Mouse (Mus musculus) kidney, postnatal 10 days (tissue): Measurements from ENCODE around the gene Nrp2.

Experiments
- DNase-seq: peaks from one replicate; pipeline ENCODE4 v3.0.0; 2021; ENCODE audit warnings: mixed read lengths

Gene Nrp2

GRCm38 (mm10) chr1:62704889-62705516 lies 1.9 kb downstream of the Nrp2 start:
- peak; percentile 46 for DNase-seq

GRCm38 (mm10) chr1:62705517-62705981 lies 2.5 kb downstream of the Nrp2 start:
- DNase-seq, result peak; percentile 55

- peak; percentile 83 for DNase-seq
Observed at GRCm38 (mm10) chr1:62706085-62707021, 3.3 kb downstream of the Nrp2 start.

- DNase-seq, result peak; percentile 80
Observed at GRCm38 (mm10) chr1:62707101-62707912, 4.2 kb downstream of the Nrp2 start.

GRCm38 (mm10) chr1:62707913-62708860 lies 5.1 kb downstream of the Nrp2 start:
- peak; percentile 29 for DNase-seq

GRCm38 (mm10) chr1:62709770-62710335 lies 6.8 kb downstream of the Nrp2 start:
- DNase-seq, result peak; percentile 55

- DNase-seq, result no peak
Observed at GRCm38 (mm10) chr1:62713021-62713676, 10.1 kb downstream of the Nrp2 start.

GRCm38 (mm10) chr1:62715004-62715403 lies 11.9 kb downstream of the Nrp2 start:
- DNase-seq, result no peak

- peak; percentile 43 for DNase-seq
Observed at GRCm38 (mm10) chr1:62715692-62716091, 12.6 kb downstream of the Nrp2 start.

GRCm38 (mm10) chr1:62716836-62717478 lies 13.9 kb downstream of the Nrp2 start:
- DNase-seq, result peak; percentile 25

- DNase-seq, result peak; percentile 56
Observed at GRCm38 (mm10) chr1:62717552-62718236, 14.6 kb downstream of the Nrp2 start.

GRCm38 (mm10) chr1:62718237-62718571 lies 15.1 kb downstream of the Nrp2 start:
- peak; percentile 19 for DNase-seq

- peak; percentile 12 for DNase-seq
Observed at GRCm38 (mm10) chr1:62718750-62719149, 15.7 kb downstream of the Nrp2 start.

GRCm38 (mm10) chr1:62719770-62720169 lies 16.7 kb downstream of the Nrp2 start:
- peak; percentile 8 for DNase-seq

- DNase-seq, result no peak
Observed at GRCm38 (mm10) chr1:62720176-62720575, 17.1 kb downstream of the Nrp2 start.

- peak; percentile 46 for DNase-seq
Observed at GRCm38 (mm10) chr1:62720727-62721705, 17.9 kb downstream of the Nrp2 start.

- no peak for DNase-seq
Observed at GRCm38 (mm10) chr1:62721706-62722187, 18.7 kb downstream of the Nrp2 start.

GRCm38 (mm10) chr1:62722526-62722925 lies 19.4 kb downstream of the Nrp2 start:
- DNase-seq, result peak; percentile 35
